Mouse (Mus musculus) heart, adult 2 months (tissue): Measurements from ENCODE around the gene Kcne4. TPM values are rescaled to one million over a fixed set of nuclear protein-coding genes. Genes with fewer than 3 reads are reported as not detected.

ENCODE experiments used
- DNase-seq, 2 experiments: peaks; one replicate each; pipeline ENCODE4 v3.0.0; 2021
- H3K27ac ChIP-seq: fragments of 200-600 bp; 2 replicates; pipeline ENCODE4 v1.8.1; 2022
- H3K27me3 ChIP-seq: fragments of 200-500 bp; 2 replicates; pipeline ENCODE4 v1.6.1; 2012; ENCODE audit warnings: mild to moderate bottlenecking, low read length, inconsistent platforms, mixed read lengths; ENCODE audit not compliant: control insufficient read depth, insufficient read depth
- H3K36me3 ChIP-seq: fragments of 200-500 bp; 2 replicates; pipeline ENCODE4 v1.6.1; 2012; ENCODE audit warnings: low read length, inconsistent platforms; ENCODE audit not compliant: control insufficient read depth, insufficient read depth
- H3K4me1 ChIP-seq: fragments of 200-500 bp; 2 replicates; pipeline ENCODE4 v1.6.1; 2011; ENCODE audit warnings: low read length; ENCODE audit not compliant: control insufficient read depth, insufficient read depth
- H3K4me3 ChIP-seq: fragments of 200-600 bp; 2 replicates; pipeline ENCODE4 v1.8.1; 2022
- H3K79me2 ChIP-seq: fragments of 200-500 bp; replicated peaks from 2 replicates; pipeline ENCODE4 v1.6.1; 2012; ENCODE audit warnings: mild to moderate bottlenecking, inconsistent platforms, low read length, moderate library complexity, mixed read lengths; ENCODE audit not compliant: control insufficient read depth, insufficient read depth
- H3K9ac ChIP-seq: fragments of 200-500 bp; 2 replicates; pipeline ENCODE4 v1.6.1; 2012; ENCODE audit warnings: low read depth, mild to moderate bottlenecking, control low read depth, inconsistent platforms, low read length, mixed read lengths
- CTCF ChIP-seq: fragments of 200-600 bp; IDR thresholded peaks from 2 replicates; pipeline ENCODE4 v1.8.1; 2022; ENCODE audit warnings: antibody characterized with exemption, mild to moderate bottlenecking, moderate library complexity
- EP300 ChIP-seq: fragments of 200-500 bp; IDR thresholded peaks from 2 replicates; pipeline ENCODE4 v1.6.1; 2011; ENCODE audit warnings: low read depth, low read length, control low read depth; ENCODE audit not compliant: insufficient read depth
- POLR2A ChIP-seq: fragments of 200-500 bp; IDR thresholded peaks from 2 replicates; pipeline ENCODE4 v1.6.1; 2011; ENCODE audit warnings: mild to moderate bottlenecking, low read depth, low read length, control low read depth; ENCODE audit not compliant: insufficient read depth
- whole genome bisulfite sequencing: fragments of 180-500 bp; shearing (Covaris S2); methylation state at CpG from one replicate; pipeline ENCODE4 v1.1.7; 2018; 5-methylcytosine and 5-hydroxymethylcytosine counted together
- intact Hi-C: fragments of 180-260 bp; cut with DNase I; formaldehyde crosslinking; loops from one replicate; pipeline ENCODE4 v1.15.1; 2025
- polyA plus RNA-seq: library from polyadenylated mRNA; depleted of rRNA; stranded (reverse); fragments of >200 nt; gene quantifications from 2 replicates; pipeline ENCODE4 v1.2.3, GENCODE M21; 2012
- total RNA-seq, 2 experiments: library from RNA; stranded (reverse); gene quantifications; 2 replicates each; pipeline ENCODE4 v1.2.3; 2021

Kcne4 gene
- total and polyA plus RNA-seq, 3 experiments: 1.1 to 2.7 (median 1.7) TPM

DNA sequence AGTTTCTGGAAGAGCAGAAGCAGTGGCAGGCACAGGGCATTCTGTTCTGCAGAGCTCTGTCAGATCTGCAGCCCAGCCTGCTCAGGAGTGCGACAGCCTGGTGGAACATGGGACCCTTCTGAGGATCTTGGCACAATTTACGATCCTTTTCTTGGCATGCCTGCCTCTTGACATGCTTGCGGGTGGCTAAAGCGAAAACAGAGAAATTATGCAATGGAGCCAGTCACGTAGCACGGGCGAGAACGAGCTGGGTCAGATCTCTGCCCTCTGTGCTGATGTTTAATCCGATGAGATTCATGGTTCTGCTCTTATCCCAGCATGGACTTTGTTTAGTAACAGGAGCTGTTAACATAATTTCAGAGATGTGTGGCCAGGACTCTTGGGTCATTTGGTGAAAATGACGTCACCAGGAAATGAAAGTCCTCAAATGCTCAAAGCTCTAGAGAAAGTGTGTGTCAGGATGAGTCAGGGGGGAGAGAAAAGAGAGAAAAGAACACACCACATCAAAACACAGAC lies 4.5 kb upstream of the Kcne4 start:
- DNase-seq: no peak
- intact Hi-C loops: no loop called here
- TF ChIP-seq POLR2A (no peak), EP300 (no peak), CTCF (no peak)
- Histone ChIP-seq H3K27ac (0 out of 2 replicates have a peak overlapping the region, but pooled peaks have one; percentile 5), H3K79me2 (no peaks in the 10 kb centered on the region), H3K36me3 (no peaks in the 10 kb centered on the region), H3K27me3 (no peaks in the 10 kb centered on the region), H3K4me3 (no peak overlapping the region), H3K4me1 (peaks cover 6% of the 10 kb centered on the region), H3K9ac (no peak overlapping the region)
- WGBS: 46% methylated on average over 10 of the region's 10 CpGs

DNA sequence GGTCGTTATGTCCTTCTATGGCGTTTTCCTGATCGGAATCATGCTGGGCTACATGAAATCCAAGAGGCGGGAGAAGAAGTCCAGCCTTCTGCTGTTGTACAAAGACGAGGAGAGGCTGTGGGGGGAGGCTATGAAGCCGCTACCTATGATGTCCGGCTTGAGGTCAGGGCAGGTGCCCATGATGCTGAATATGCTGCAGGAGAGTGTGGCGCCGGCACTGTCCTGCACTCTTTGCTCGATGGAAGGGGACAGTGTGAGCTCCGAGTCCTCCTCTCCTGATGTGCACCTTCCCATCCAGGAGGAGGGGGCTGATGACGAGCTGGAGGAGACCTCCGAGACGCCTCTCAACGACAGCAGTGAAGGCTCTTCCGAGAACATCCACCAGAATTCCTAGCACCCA lies 1.2 kb downstream of the Kcne4 start:
- Histone ChIP-seq H3K36me3 (peaks cover 3% of the 10 kb centered on the region), H3K27me3 (no peaks in the 10 kb centered on the region), H3K27ac (peak overlapping the region; percentile 60), H3K79me2 (no peaks in the 10 kb centered on the region), H3K9ac (peak overlapping the region; percentile 61), H3K4me3 (peak overlapping the region; percentile 14), H3K4me1 (peaks cover 8% of the 10 kb centered on the region)
- DNase-seq: no peak
- TF ChIP-seq CTCF (no peak), POLR2A (no peak), EP300 (no peak)
- WGBS: 81% methylated on average over 16 of the region's 16 CpGs
- intact Hi-C loops: loop anchor here (5.0 kb wide), 1 partner anchor 75 kb away; no protein-coding TSS in a partner anchor

DNA sequence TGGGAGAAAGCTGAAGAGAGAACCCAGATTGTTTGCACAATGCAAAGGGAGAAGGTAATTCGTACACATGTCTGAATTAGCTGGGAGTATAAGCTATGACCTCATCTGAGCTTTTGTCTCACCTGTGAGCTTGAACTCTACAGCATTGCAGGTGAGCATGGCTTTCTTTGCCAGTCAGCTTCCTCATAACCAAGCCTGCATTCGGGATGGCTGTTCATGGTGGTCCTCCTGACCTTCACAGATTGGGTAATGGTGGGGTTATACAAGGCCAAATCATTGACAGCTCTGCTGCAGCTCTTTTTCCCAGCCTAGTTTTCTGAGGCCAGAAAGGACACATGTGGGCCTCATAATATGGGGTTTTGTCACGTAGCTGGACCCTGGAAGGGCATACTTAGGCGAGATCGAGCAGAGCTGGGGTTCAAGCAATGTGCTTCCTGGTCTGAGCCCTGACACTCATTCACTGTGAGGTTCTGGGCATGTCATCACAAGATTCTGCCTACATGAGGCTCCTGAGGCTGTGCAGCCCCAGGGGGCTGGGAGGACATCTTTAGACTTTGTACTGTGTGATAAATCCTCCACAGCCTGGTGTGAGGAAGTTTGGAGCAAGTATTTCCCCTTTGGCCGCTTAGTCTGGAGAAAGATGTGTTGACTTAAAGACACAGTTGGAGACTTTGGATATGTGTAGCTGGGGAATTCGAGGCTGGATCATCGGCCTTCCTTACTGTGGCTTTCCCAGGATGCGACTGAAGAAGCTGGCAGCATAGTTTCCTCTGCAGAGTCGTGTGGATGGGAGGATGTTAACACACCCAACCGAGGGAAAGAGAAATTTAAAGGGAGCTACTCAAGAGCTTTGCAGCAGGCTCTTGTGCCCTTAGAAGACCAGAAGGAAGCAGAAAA lies 2.3 kb downstream of the Kcne4 start:
- Histone ChIP-seq H3K27ac (peak overlapping the region; percentile 60), H3K79me2 (no peaks in the 10 kb centered on the region), H3K4me1 (peaks cover 8% of the 10 kb centered on the region), H3K36me3 (peaks cover 3% of the 10 kb centered on the region), H3K27me3 (no peaks in the 10 kb centered on the region), H3K4me3 (0 out of 2 replicates have a peak overlapping the region, but pooled peaks have one; percentile 7), H3K9ac (no peak overlapping the region)
- intact Hi-C loops: loop anchor here (5.0 kb wide), 1 partner anchor 77 kb away; no protein-coding TSS in a partner anchor
- 41% methylated on average over 11 of the region's 11 CpGs for WGBS
- no peak for TF ChIP-seq EP300
- TF ChIP-seq CTCF: no peak
- no peak for TF ChIP-seq POLR2A
- DNase-seq: peak; percentile 29

DNA sequence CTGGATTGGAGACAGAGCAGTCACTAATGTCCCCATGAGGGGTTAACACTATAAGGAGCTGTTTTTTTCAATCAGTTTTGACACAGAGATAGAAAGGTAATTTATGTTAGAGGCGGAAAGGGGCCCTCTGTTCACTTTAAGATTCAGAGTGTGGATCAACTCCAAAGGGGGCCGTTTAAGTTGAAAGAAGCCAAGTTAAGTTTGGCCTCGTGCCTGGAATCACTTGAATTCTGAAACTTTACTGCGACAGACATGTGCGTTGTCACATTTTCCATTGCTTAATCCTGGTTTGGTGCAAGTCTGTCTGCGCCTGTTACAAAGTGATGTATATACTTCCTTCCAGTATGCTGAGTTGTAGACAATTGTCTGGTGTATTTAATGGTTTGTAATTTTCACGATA lies 3.0 kb downstream of the Kcne4 start:
- peaks cover 8% of the 10 kb centered on the region for H3K4me1 ChIP-seq
- 7% methylated on average over 7 of the region's 7 CpGs for WGBS
- peaks cover 3% of the 10 kb centered on the region for H3K36me3 ChIP-seq

DNA sequence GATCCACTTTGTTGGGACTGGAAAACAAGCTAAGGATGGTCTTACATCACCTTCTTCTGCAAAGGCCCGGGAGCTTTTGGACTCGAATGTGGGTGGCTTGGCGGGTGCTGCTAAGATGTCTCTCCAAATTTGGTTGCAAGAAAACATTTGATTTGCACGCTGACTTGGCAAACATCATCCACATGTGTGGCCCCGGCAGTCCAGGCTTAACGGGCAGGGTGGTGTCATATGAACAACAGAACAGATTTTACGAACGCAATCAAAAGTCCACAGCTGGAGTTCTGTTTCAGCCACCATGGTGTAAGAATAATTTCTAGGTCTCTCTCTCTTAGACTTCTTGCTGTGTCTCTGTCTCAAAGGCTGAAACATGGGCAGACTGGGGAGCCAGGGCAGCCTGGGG lies 3.6 kb downstream of the Kcne4 start:
- intact Hi-C loops: loop anchor here (5.0 kb wide), 1 partner anchor 42 kb away; no protein-coding TSS in a partner anchor
- H3K79me2 ChIP-seq: no peaks in the 10 kb centered on the region
- TF ChIP-seq CTCF (no peak), POLR2A (no peak), EP300 (peak; percentile 39; the same call in 1 of the 2 replicates)

More for the DNA sequence above, 3.0 kb downstream of the Kcne4 start:
- peak overlapping the region; percentile 67 for H3K27ac ChIP-seq
- intact Hi-C loops: loop anchor here (5.0 kb wide), 1 partner anchor 77 kb away; no protein-coding TSS in a partner anchor
- no peaks in the 10 kb centered on the region for H3K27me3 ChIP-seq
- H3K9ac ChIP-seq: no peak overlapping the region
- TF ChIP-seq EP300 (no peak), CTCF (no peak), POLR2A (no peak)
- H3K4me3 ChIP-seq: 0 out of 2 replicates have a peak overlapping the region, but pooled peaks have one; percentile 7
- H3K79me2 ChIP-seq: no peaks in the 10 kb centered on the region
- peak; percentile 33 to 51 for DNase-seq

More for the DNA sequence above, 3.6 kb downstream of the Kcne4 start:
- peak overlapping the region; percentile 67 for H3K27ac ChIP-seq
- H3K4me1 ChIP-seq: peaks cover 8% of the 10 kb centered on the region
- WGBS: 54% methylated on average over 8 of the region's 8 CpGs
- no peak overlapping the region for H3K9ac ChIP-seq
- no peaks in the 10 kb centered on the region for H3K27me3 ChIP-seq
- H3K4me3 ChIP-seq: no peak overlapping the region
- H3K36me3 ChIP-seq: peaks cover 3% of the 10 kb centered on the region
- peak; percentile 58 to 63 for DNase-seq
